Mouse (Mus musculus): ENCODE measurements around the gene Agap1. TPM values are rescaled to one million over a fixed set of nuclear protein-coding genes. Genes with fewer than 3 reads are reported as not detected.

Gene Agap1
- polyA plus RNA-seq, 1 experiment from 2014 or later: 41.4 TPM

GRCm38 (mm10) chr1:89919206-89919605 lies 464.6 kb downstream of the Agap1 start:
- H3K27me3 ChIP-seq (ENCODE audit: control insufficient read depth, insufficient read depth, low read length): peaks cover 35% of the 10 kb centered on the region
- no peak overlapping the region for H3K4me3 ChIP-seq (ENCODE audit: low read depth, low read length)
- no peak for ATAC-seq (ENCODE audit: low FRiP score)

DNA sequence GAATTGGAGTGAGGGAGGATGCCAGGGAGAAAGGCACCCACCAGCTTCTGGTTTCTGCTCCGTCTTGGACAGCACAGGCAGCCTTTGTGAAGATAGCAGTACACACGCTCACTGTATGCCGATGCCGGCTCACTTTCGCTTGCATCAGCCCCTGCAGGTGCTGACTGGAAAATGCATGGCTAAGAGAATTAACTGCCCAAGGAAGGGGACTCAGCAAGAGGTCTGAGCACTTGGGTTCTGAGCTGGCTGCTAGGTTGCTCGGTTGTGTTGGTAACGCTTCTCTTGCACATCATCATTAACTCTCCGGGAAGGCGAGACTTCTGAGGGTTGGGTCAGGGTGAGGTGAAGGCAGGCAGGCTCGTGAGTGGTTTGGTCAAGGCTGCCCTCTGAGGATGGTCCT lies 467.2 kb downstream of the Agap1 start:
- no peak for ATAC-seq (ENCODE audit: low FRiP score)
- 4% methylated on average over 10 of the region's 10 CpGs for WGBS
- no peak overlapping the region for H3K27ac ChIP-seq (ENCODE audit: low read depth, low read length)

More at GRCm38 (mm10) chr1:89919206-89919605, 464.6 kb downstream of the Agap1 start:
- DNase-seq (ENCODE audit: low spot score): no peak
- Histone ChIP-seq H3K9me3 (ENCODE audit: control insufficient read depth, low read length) (no peaks in the 10 kb centered on the region), H3K4me2 (replicated peaks; ENCODE audit: low read depth, low read length) (no peak overlapping the region), H3K27ac (ENCODE audit: low read depth, low read length) (no peak overlapping the region), H3K36me3 (ENCODE audit: control insufficient read depth, insufficient read depth, low read length) (no peaks in the 10 kb centered on the region), H3K9ac (ENCODE audit: low read depth, low read length) (no peak overlapping the region), H3K4me1 (replicated peaks; ENCODE audit: control insufficient read depth, insufficient read depth, low read length) (peaks cover 11% of the 10 kb centered on the region; the same call in 1 of the 2 replicates)
- WGBS: 81% methylated on average over 6 of the region's 6 CpGs

DNA sequence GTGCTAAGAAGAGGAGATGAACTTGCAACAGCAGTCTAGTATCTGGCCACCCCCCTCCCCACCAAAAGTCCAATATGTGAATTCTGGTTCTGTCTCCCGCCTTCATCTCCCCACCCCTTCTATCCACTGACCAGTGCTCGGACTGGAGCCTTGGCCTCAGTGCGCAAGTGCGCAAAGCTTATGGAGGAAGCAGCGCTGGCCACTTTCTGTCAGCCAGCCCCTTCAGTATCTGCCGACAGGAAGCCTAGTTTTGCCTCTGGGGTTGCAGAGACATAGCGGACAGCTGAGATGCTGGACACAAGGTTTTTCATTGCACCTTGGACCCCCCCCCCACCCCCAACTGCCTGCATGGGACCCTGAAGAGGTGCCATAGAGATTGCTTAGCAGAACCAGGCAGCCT lies 467.7 kb downstream of the Agap1 start:
- 0% methylated on average over 7 of the region's 7 CpGs for WGBS
- Histone ChIP-seq H3K4me2 (replicated peaks; ENCODE audit: low read depth, low read length) (peak overlapping the region; percentile 42), H3K9me3 (ENCODE audit: control insufficient read depth, low read length) (no peaks in the 10 kb centered on the region), H3K27ac (ENCODE audit: low read depth, low read length) (no peak overlapping the region), H3K9ac (ENCODE audit: low read depth, low read length) (no peak overlapping the region), H3K4me3 (ENCODE audit: low read depth, low read length) (no peak overlapping the region), H3K36me3 (ENCODE audit: control insufficient read depth, insufficient read depth, low read length) (no peaks in the 10 kb centered on the region), H3K4me1 (replicated peaks; ENCODE audit: control insufficient read depth, insufficient read depth, low read length) (peaks cover 25% of the 10 kb centered on the region), H3K27me3 (ENCODE audit: control insufficient read depth, insufficient read depth, low read length) (peaks cover 57% of the 10 kb centered on the region)
- ATAC-seq (ENCODE audit: low FRiP score) (peak; percentile 18; the same call in 1 of the 2 replicates), DNase-seq (ENCODE audit: low spot score) (peak; percentile 49)

More for the DNA sequence above, 467.2 kb downstream of the Agap1 start:
- H3K36me3 ChIP-seq (ENCODE audit: control insufficient read depth, insufficient read depth, low read length): no peaks in the 10 kb centered on the region
- DNase-seq (ENCODE audit: low spot score): peak; percentile 37
- H3K9me3 ChIP-seq (ENCODE audit: control insufficient read depth, low read length): no peaks in the 10 kb centered on the region
- peaks cover 23% of the 10 kb centered on the region for H3K4me1 ChIP-seq (replicated peaks; ENCODE audit: control insufficient read depth, insufficient read depth, low read length)
- H3K4me2 ChIP-seq (replicated peaks; ENCODE audit: low read depth, low read length): no peak overlapping the region
- no peak overlapping the region for H3K4me3 ChIP-seq (ENCODE audit: low read depth, low read length)
- peaks cover 52% of the 10 kb centered on the region for H3K27me3 ChIP-seq (ENCODE audit: control insufficient read depth, insufficient read depth, low read length)
- no peak overlapping the region for H3K9ac ChIP-seq (ENCODE audit: low read depth, low read length)

DNA sequence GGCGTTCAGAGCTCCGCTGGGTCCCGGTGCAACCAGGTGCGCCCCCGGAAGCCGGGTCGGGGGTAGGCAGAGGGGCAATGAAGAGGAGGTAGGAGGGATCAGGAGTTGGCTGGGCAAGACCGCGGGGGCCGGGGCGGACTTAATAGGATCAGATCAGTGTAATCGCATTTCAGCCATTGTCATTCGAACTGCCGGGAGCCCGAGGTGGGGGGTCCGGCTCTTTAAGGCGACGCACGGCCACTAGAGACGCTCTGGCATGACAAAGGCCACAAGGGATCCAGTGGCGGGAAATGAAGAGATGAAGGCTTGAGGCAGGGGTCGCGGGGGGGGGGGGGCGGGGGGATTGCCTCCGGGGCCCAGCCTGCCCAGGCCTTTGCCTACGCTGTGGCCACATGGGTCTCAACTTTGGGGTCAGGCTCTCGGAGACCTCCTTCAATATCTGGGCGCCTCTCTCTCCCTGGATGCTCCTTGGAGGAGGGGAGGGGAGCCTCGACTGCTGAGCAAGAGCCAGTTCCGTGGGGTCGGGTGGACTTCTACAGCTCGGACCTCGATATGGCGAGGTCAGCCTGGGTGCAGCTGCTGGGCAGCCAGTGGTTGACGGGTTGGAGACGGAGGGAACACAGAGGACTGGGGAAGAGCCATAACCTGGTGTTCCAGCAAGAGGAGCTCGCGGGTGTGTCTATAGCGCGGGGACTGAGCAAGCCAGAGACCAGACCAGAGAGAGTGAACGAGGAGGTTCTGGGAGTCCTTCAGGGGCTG lies 468.5 kb downstream of the Agap1 start:
- peak; percentile 30; the same call in 1 of the 2 replicates for ATAC-seq (ENCODE audit: low FRiP score)
- Histone ChIP-seq H3K4me2 (replicated peaks; ENCODE audit: low read depth, low read length) (peak overlapping the region; percentile 42), H3K36me3 (ENCODE audit: control insufficient read depth, insufficient read depth, low read length) (no peaks in the 10 kb centered on the region), H3K27me3 (ENCODE audit: control insufficient read depth, insufficient read depth, low read length) (peaks cover 60% of the 10 kb centered on the region), H3K9ac (ENCODE audit: low read depth, low read length) (peak overlapping the region; percentile 34; the same call in 1 of the 2 replicates), H3K27ac (ENCODE audit: low read depth, low read length) (no peak overlapping the region), H3K9me3 (ENCODE audit: control insufficient read depth, low read length) (no peaks in the 10 kb centered on the region), H3K4me1 (replicated peaks; ENCODE audit: control insufficient read depth, insufficient read depth, low read length) (peaks cover 28% of the 10 kb centered on the region), H3K4me3 (ENCODE audit: low read depth, low read length) (peak overlapping the region; percentile 16; the same call in 1 of the 2 replicates)
- WGBS: 1% methylated on average over 38 of the region's 41 CpGs
- peak; percentile 68 for DNase-seq (ENCODE audit: low spot score)

DNA sequence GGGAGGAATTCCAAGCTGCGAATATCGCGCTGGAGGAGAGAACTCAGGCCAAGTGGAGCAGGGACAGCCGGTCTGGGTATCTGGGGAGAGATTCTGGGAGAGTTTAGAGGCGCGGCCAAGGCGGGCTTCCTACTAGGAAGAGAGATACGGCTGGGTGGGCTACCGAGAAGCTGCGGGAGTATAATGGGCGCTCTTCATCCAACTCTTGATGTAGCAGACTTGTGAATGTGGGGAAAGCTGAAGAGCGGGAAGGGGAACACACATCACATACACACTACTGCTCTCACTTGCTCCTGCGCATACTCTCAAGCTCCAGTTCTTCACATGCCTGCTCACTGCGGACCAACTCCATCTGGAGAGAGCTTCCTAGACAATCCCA lies 469.0 kb downstream of the Agap1 start:
- Histone ChIP-seq H3K9me3 (ENCODE audit: control insufficient read depth, low read length) (no peaks in the 10 kb centered on the region), H3K4me3 (ENCODE audit: low read depth, low read length) (no peak overlapping the region), H3K4me2 (replicated peaks; ENCODE audit: low read depth, low read length) (peak overlapping the region; percentile 42), H3K4me1 (replicated peaks; ENCODE audit: control insufficient read depth, insufficient read depth, low read length) (peaks cover 30% of the 10 kb centered on the region), H3K36me3 (ENCODE audit: control insufficient read depth, insufficient read depth, low read length) (no peaks in the 10 kb centered on the region), H3K27me3 (ENCODE audit: control insufficient read depth, insufficient read depth, low read length) (peaks cover 66% of the 10 kb centered on the region), H3K27ac (ENCODE audit: low read depth, low read length) (no peak overlapping the region), H3K9ac (ENCODE audit: low read depth, low read length) (no peak overlapping the region)
- no peak for ATAC-seq (ENCODE audit: low FRiP score)
- 11% methylated on average over 14 of the region's 14 CpGs for WGBS
- DNase-seq (ENCODE audit: low spot score): no peak

GRCm38 (mm10) chr1:89925501-89926190 lies 471.0 kb downstream of the Agap1 start:
- WGBS: 14% methylated on average over 12 of the region's 12 CpGs
- no peaks in the 10 kb centered on the region for H3K36me3 ChIP-seq (ENCODE audit: control insufficient read depth, insufficient read depth, low read length)
- peaks cover 66% of the 10 kb centered on the region for H3K27me3 ChIP-seq (ENCODE audit: control insufficient read depth, insufficient read depth, low read length)
- no peaks in the 10 kb centered on the region for H3K9me3 ChIP-seq (ENCODE audit: control insufficient read depth, low read length)
- DNase-seq (ENCODE audit: low spot score): peak; percentile 45
- peaks cover 36% of the 10 kb centered on the region for H3K4me1 ChIP-seq (replicated peaks; ENCODE audit: control insufficient read depth, insufficient read depth, low read length)
- ATAC-seq (ENCODE audit: low FRiP score): no peak
- no peak overlapping the region for H3K9ac ChIP-seq (ENCODE audit: low read depth, low read length)
- peak overlapping the region; percentile 19; the same call in 1 of the 2 replicates for H3K27ac ChIP-seq (ENCODE audit: low read depth, low read length)
- H3K4me2 ChIP-seq (replicated peaks; ENCODE audit: low read depth, low read length): peak overlapping the region; percentile 89; the same call in 1 of the 2 replicates
- H3K4me3 ChIP-seq (ENCODE audit: low read depth, low read length): no peak overlapping the region

GRCm38 (mm10) chr1:89926583-89927060 lies 472.0 kb downstream of the Agap1 start:
- WGBS: 11% methylated on average over 9 of the region's 9 CpGs
- Histone ChIP-seq H3K9ac (ENCODE audit: low read depth, low read length) (no peak overlapping the region; the same call in 1 of the 2 replicates), H3K4me1 (replicated peaks; ENCODE audit: control insufficient read depth, insufficient read depth, low read length) (peaks cover 41% of the 10 kb centered on the region), H3K9me3 (ENCODE audit: control insufficient read depth, low read length) (no peaks in the 10 kb centered on the region), H3K4me3 (ENCODE audit: low read depth, low read length) (peak overlapping the region; percentile 65), H3K27me3 (ENCODE audit: control insufficient read depth, insufficient read depth, low read length) (peaks cover 66% of the 10 kb centered on the region), H3K27ac (ENCODE audit: low read depth, low read length) (peak overlapping the region; percentile 19; the same call in 1 of the 2 replicates), H3K36me3 (ENCODE audit: control insufficient read depth, insufficient read depth, low read length) (no peaks in the 10 kb centered on the region), H3K4me2 (replicated peaks; ENCODE audit: low read depth, low read length) (peak overlapping the region; percentile 89)
- ATAC-seq (ENCODE audit: low FRiP score): no peak
- DNase-seq (ENCODE audit: low spot score): peak; percentile 45

- no peaks in the 10 kb centered on the region for H3K36me3 ChIP-seq (ENCODE audit: control insufficient read depth, insufficient read depth, low read length)
- ATAC-seq (ENCODE audit: low FRiP score) (no peak), DNase-seq (ENCODE audit: low spot score) (peak; percentile 54)
- peak overlapping the region; percentile 89 for H3K4me2 ChIP-seq (replicated peaks; ENCODE audit: low read depth, low read length)
- peak overlapping the region; percentile 65 for H3K4me3 ChIP-seq (ENCODE audit: low read depth, low read length)
- no peak overlapping the region for H3K27ac ChIP-seq (ENCODE audit: low read depth, low read length)
- H3K4me1 ChIP-seq (replicated peaks; ENCODE audit: control insufficient read depth, insufficient read depth, low read length): peaks cover 41% of the 10 kb centered on the region
- no peaks in the 10 kb centered on the region for H3K9me3 ChIP-seq (ENCODE audit: control insufficient read depth, low read length)
- peaks cover 64% of the 10 kb centered on the region for H3K27me3 ChIP-seq (ENCODE audit: control insufficient read depth, insufficient read depth, low read length)
- 3% methylated on average over 36 of the region's 36 CpGs for WGBS
- H3K9ac ChIP-seq (ENCODE audit: low read depth, low read length): peak overlapping the region; percentile 17; the same call in 1 of the 2 replicates
These were observed 472.6 kb downstream of the Agap1 start for GRCm38 (mm10) chr1:89927061-89927661.
